Mouse (Mus musculus): ENCODE data around the gene Mast3. TPM values are rescaled to one million over a fixed set of nuclear protein-coding genes. Genes with fewer than 3 reads are reported as not detected.

Gene Mast3
- polyA plus RNA-seq, 1 experiment: 71.9 TPM

- no peak overlapping the region for H3K27ac ChIP-seq (ENCODE audit: insufficient read depth, low read depth, low read length)
- H3K4me1 ChIP-seq (ENCODE audit: control insufficient read depth, insufficient read depth, insufficient read length, low read length): peaks cover 11% of the 10 kb centered on the region
- 60% methylated on average over 19 of the region's 19 CpGs for WGBS
- peaks cover 36% of the 10 kb centered on the region for H3K27me3 ChIP-seq (ENCODE audit: control insufficient read depth, insufficient read depth, low read length)
- TF ChIP-seq CTCF (IDR thresholded peaks at IDR 0.05; ENCODE audit: extremely low read depth, insufficient read length, insufficient replicate concordance, low read depth, low read length) (no peak), POLR2A (IDR thresholded peaks at IDR 0.05; ENCODE audit: low read depth, low read length) (no peak)
- H3K4me3 ChIP-seq (ENCODE audit: low read depth, low read length): no peak overlapping the region
- H3K36me3 ChIP-seq (ENCODE audit: control insufficient read depth, insufficient read depth, low read length): no peaks in the 10 kb centered on the region
Measured at GRCm38 (mm10) chr8:70745691-70746220, 59.1 kb downstream of the Mast3 start.

DNA sequence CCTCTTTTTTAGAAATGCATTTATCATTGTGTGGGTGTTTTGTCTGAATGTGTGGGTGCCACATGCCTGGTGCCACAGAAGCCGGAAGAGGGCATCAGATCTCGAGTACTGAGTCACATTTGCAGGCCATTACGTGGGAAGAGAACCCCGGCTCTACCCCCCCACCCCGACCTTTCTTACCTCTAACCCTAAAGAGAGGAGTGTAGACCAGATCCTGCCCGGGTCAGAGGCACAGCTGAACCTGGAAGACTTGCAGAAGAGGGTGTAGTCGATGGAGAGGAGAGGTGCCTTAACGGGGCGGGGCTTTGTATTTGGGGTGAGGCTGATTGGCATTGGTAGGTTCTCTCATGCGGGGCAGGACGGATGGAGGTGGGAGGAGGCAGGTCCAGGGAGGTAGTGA, 60.0 kb downstream of the Mast3 start:
- Histone ChIP-seq H3K27me3 (ENCODE audit: control insufficient read depth, insufficient read depth, low read length) (peaks cover 36% of the 10 kb centered on the region), H3K27ac (ENCODE audit: insufficient read depth, low read depth, low read length) (no peak overlapping the region), H3K4me1 (ENCODE audit: control insufficient read depth, insufficient read depth, insufficient read length, low read length) (peaks cover 11% of the 10 kb centered on the region), H3K36me3 (ENCODE audit: control insufficient read depth, insufficient read depth, low read length) (no peaks in the 10 kb centered on the region), H3K4me3 (ENCODE audit: low read depth, low read length) (no peak overlapping the region)
- TF ChIP-seq CTCF (IDR thresholded peaks at IDR 0.05; ENCODE audit: extremely low read depth, insufficient read length, insufficient replicate concordance, low read depth, low read length) (no peak), POLR2A (IDR thresholded peaks at IDR 0.05; ENCODE audit: low read depth, low read length) (no peak)
- WGBS: 36% methylated on average over 11 of the region's 11 CpGs

DNA sequence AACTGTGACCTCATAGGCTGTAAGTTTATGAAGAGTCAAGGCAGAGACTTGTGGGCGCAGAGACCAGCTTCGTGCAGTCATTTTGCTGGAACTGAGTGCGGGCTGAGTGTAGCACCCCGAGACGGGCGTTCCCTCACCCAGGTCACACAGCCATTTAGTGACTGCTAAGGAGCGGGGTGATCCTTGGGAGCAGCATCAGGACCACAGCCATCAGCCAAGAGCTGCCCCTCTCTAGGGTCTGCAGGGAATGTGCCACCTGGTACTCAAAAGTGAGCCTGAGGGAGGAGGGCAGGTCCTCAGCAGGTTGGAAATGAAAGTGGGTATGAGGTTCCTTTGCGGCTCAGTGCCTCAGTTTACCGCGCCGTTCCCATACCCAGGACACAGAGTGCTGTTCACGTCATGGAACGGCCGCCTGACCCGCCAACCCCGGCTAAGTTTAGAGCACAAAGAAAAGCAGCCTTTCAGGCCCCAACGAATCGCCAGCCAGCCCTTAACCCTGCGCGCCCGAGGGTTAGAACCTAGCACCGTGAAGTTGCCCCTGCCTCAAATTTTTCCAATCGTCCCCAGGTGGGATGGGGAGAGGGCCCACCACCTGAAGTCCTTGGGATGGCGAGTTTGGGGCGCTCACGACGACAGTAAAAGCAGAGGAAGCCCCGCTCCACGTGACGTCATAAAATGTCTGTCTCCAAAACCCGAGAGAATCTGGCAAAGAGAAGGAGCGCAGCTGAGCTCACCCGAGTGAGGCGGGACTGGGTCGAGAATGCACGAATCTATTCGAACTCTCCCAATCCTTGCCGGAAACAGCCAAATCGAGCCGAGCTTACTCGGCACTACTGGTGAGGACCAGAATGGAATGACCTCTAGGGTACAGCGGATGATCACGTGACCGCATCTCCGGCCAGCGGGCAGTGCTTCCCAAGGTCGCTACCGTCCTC, 60.9 kb downstream of the Mast3 start:
- TF ChIP-seq CTCF (IDR thresholded peaks at IDR 0.05; ENCODE audit: extremely low read depth, insufficient read length, insufficient replicate concordance, low read depth, low read length) (no peak), POLR2A (IDR thresholded peaks at IDR 0.05; ENCODE audit: low read depth, low read length) (no peak)
- H3K27me3 ChIP-seq (ENCODE audit: control insufficient read depth, insufficient read depth, low read length): peaks cover 36% of the 10 kb centered on the region
- peak overlapping the region; percentile 13; the same call in 1 of the 2 replicates for H3K27ac ChIP-seq (ENCODE audit: insufficient read depth, low read depth, low read length)
- peak overlapping the region; percentile 52 for H3K4me3 ChIP-seq (ENCODE audit: low read depth, low read length)
- WGBS: 6% methylated on average over 48 of the region's 48 CpGs
- H3K36me3 ChIP-seq (ENCODE audit: control insufficient read depth, insufficient read depth, low read length): no peaks in the 10 kb centered on the region
- H3K4me1 ChIP-seq (ENCODE audit: control insufficient read depth, insufficient read depth, insufficient read length, low read length): peaks cover 11% of the 10 kb centered on the region

GRCm38 (mm10) chr8:70742981-70743655, 61.7 kb downstream of the Mast3 start:
- no peaks in the 10 kb centered on the region for H3K36me3 ChIP-seq (ENCODE audit: control insufficient read depth, insufficient read depth, low read length)
- peaks cover 11% of the 10 kb centered on the region for H3K4me1 ChIP-seq (ENCODE audit: control insufficient read depth, insufficient read depth, insufficient read length, low read length)
- TF ChIP-seq POLR2A (IDR thresholded peaks at IDR 0.05; ENCODE audit: low read depth, low read length): no peak
- TF ChIP-seq CTCF (IDR thresholded peaks at IDR 0.05; ENCODE audit: extremely low read depth, insufficient read length, insufficient replicate concordance, low read depth, low read length): no peak
- WGBS: 12% methylated on average over 38 of the region's 38 CpGs
- peak overlapping the region; percentile 52 for H3K4me3 ChIP-seq (ENCODE audit: low read depth, low read length)
- peaks cover 36% of the 10 kb centered on the region for H3K27me3 ChIP-seq (ENCODE audit: control insufficient read depth, insufficient read depth, low read length)
- 0 out of 2 replicates have a peak overlapping the region, but pooled peaks have one; percentile 13 for H3K27ac ChIP-seq (ENCODE audit: insufficient read depth, low read depth, low read length)

GRCm38 (mm10) chr8:70742176-70742575, 62.7 kb downstream of the Mast3 start:
- WGBS: 69% methylated on average over 11 of the region's 11 CpGs
- H3K27ac ChIP-seq (ENCODE audit: insufficient read depth, low read depth, low read length): no peak overlapping the region
- peaks cover 11% of the 10 kb centered on the region for H3K4me1 ChIP-seq (ENCODE audit: control insufficient read depth, insufficient read depth, insufficient read length, low read length)
- no peaks in the 10 kb centered on the region for H3K36me3 ChIP-seq (ENCODE audit: control insufficient read depth, insufficient read depth, low read length)
- no peak for TF ChIP-seq POLR2A (IDR thresholded peaks at IDR 0.05; ENCODE audit: low read depth, low read length)
- TF ChIP-seq CTCF (IDR thresholded peaks at IDR 0.05; ENCODE audit: extremely low read depth, insufficient read length, insufficient replicate concordance, low read depth, low read length): no peak
- H3K4me3 ChIP-seq (ENCODE audit: low read depth, low read length): no peak overlapping the region
- peaks cover 36% of the 10 kb centered on the region for H3K27me3 ChIP-seq (ENCODE audit: control insufficient read depth, insufficient read depth, low read length)

GRCm38 (mm10) chr8:70741661-70742060, 63.2 kb downstream of the Mast3 start:
- H3K27ac ChIP-seq (ENCODE audit: insufficient read depth, low read depth, low read length): no peak overlapping the region
- whole genome bisulfite sequencing: 53% methylated on average over 5 of the region's 5 CpGs
- no peak for TF ChIP-seq POLR2A (IDR thresholded peaks at IDR 0.05; ENCODE audit: low read depth, low read length)
- no peak for TF ChIP-seq CTCF (IDR thresholded peaks at IDR 0.05; ENCODE audit: extremely low read depth, insufficient read length, insufficient replicate concordance, low read depth, low read length)
- H3K4me1 ChIP-seq (ENCODE audit: control insufficient read depth, insufficient read depth, insufficient read length, low read length): peaks cover 11% of the 10 kb centered on the region
- H3K4me3 ChIP-seq (ENCODE audit: low read depth, low read length): no peak overlapping the region
- no peaks in the 10 kb centered on the region for H3K36me3 ChIP-seq (ENCODE audit: control insufficient read depth, insufficient read depth, low read length)
- H3K27me3 ChIP-seq (ENCODE audit: control insufficient read depth, insufficient read depth, low read length): peaks cover 31% of the 10 kb centered on the region

Data from small intestine, adult 2 months (tissue).